In genomic region chr17:31192663-31193062, GRCm38 (mm10) we compare ENCODE assay signal across 21 mouse cellular contexts. TPM values are rescaled to one million over a fixed set of nuclear protein-coding genes. Genes with fewer than 3 reads are reported as not detected.
"Had no signal": no experiment of that assay in that cellular context is flagged by ENCODE, and none has a peak within 500 bp of the region (broad histone marks: within the 10 kb centered on the region; RNA-seq: fewer than 3 reads in every experiment).

No protein-coding gene starts in this region.

- H3K9ac ChIP-seq: lung, embryonic 15.5 days; midbrain, embryonic 12.5 days had no signal

- H3K36me3 ChIP-seq: lung, embryonic 15.5 days; midbrain, embryonic 12.5 days had no signal

- H3K27ac ChIP-seq: kidney, postnatal 0 days; lung, embryonic 15.5 days; macrophage; midbrain, embryonic 12.5 days had no signal

- DNase-seq: kidney, adult 11 months; kidney, adult 9 months; kidney, postnatal 36 days; layer of hippocampus, adult 9-11 months; layer of hippocampus, postnatal 36 days; lung, postnatal 14 days; right cerebral cortex, adult 18-20 months; right cerebral cortex, postnatal 4 days; thymus, adult 18-20 months; thymus, postnatal 25 days had no signal

- H3K4me1 ChIP-seq: lung, embryonic 15.5 days; midbrain, embryonic 12.5 days had no signal

- H3K27me3 ChIP-seq: lung, embryonic 15.5 days; midbrain, embryonic 12.5 days had no signal

- H3K4me2 ChIP-seq: liver, embryonic 11.5 days; lung, embryonic 15.5 days; midbrain, embryonic 12.5 days had no signal

- ATAC-seq: midbrain, embryonic 16.5 days had no signal

- H3K9me3 ChIP-seq: lung, embryonic 15.5 days; megakaryocyte, embryonic 14.5 days; midbrain, embryonic 12.5 days had no signal

- H3K4me3 ChIP-seq: lung, embryonic 15.5 days; megakaryocyte, embryonic 14.5 days; midbrain, embryonic 12.5 days had no signal

RNA-seq across cellular contexts. Expression of gene Tmprss3, which starts 6.1 kb away (rescaled TPM):
- polyA plus RNA-seq: macrophage; midbrain, embryonic 12.5 days; midbrain, embryonic 16.5 days; neural tube, embryonic 14.5 days had no signal

RNA-seq across cellular contexts. Expression of gene Ubash3a, which starts 15.0 kb away (rescaled TPM):
- polyA plus RNA-seq: midbrain, embryonic 16.5 days had no signal

RNA-seq across cellular contexts. Expression of gene Tff1, which starts 27.6 kb away (rescaled TPM):
- polyA plus RNA-seq: limb, embryonic 14.5 days; liver, embryonic 11.5 days; lung, embryonic 15.5 days; macrophage; midbrain, embryonic 12.5 days; midbrain, embryonic 16.5 days; neural tube, embryonic 14.5 days; spleen, adult 2 months; urinary bladder, adult 2 months had no signal

RNA-seq across cellular contexts. Expression of gene Tff2, which starts 48.6 kb away (rescaled TPM):
- polyA plus RNA-seq: limb, embryonic 14.5 days; liver, embryonic 11.5 days; lung, embryonic 15.5 days; macrophage; midbrain, embryonic 12.5 days; midbrain, embryonic 16.5 days; neural tube, embryonic 14.5 days had no signal
